Mouse (Mus musculus): ENCODE results near the gene Fbxl8. TPM values are rescaled to one million over a fixed set of nuclear protein-coding genes. Genes with fewer than 3 reads are reported as not detected.
"Not testable (repeated sequence)": the region's sequence is repeated elsewhere in the genome, so short reads cannot be mapped to it uniquely, and the experiment has no call there.

Gene Fbxl8
- 1.3 and 1.6 TPM in 2 replicates for polyA plus RNA-seq (2015; fragmentation: Nextera tagmentation; extraction: Ambion mirVana)

- 1% methylated on average over 54 of the region's 54 CpGs for WGBS
Observed at GRCm38 (mm10) chr8:105264024-105264982, at the start of gene Fbxl8, which contains the start of gene Tradd. TSS of gene Fbxl8 (plus strand) at chr8:105264648. TSS of gene Tradd (minus strand) at chr8:105264609.

DNA sequence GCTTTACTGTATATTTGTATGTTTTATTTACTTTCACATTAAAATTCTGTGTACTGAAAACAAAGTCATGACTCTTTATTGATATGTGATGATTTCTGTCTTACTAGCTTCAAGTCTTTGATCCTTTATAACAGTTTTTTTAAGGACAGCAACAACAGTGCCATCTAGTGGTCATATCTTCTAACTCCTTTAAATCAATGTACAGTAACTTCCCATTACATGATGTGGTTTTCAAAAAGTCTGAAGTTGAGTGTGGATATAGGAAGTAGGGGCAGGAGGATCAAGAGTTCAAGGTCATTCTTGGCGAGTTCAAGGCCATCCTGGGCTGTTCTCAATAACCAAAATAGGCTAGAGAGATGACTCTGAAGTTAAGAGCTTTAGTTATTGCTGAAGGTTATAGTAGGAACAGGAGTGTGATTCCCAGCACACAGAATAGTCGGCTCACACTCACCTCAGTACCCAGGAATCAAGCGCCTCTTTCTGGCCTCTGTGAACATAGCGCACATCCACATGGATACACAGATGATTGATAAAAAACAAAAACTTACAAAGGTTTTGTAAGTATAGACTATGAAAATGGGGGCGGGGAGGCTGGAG, 46.4 kb upstream of the Fbxl8 start:
- no peak overlapping the region for H3K9ac ChIP-seq
- no peak overlapping the region for H3K4me3 ChIP-seq
- 86% methylated on average over 5 of the region's 5 CpGs for WGBS
- no peaks in the 10 kb centered on the region for H3K36me3 ChIP-seq
- no peaks in the 10 kb centered on the region for H3K9me3 ChIP-seq
- no peaks in the 10 kb centered on the region for H3K27me3 ChIP-seq
- no peaks in the 10 kb centered on the region for H3K4me1 ChIP-seq (replicated peaks)
- no peak overlapping the region for H3K27ac ChIP-seq (replicated peaks)
- peak; percentile 68; the same call in 1 of the 2 replicates for ATAC-seq (ENCODE audit: low FRiP score, low read depth)
- no peak overlapping the region for H3K4me2 ChIP-seq

More at GRCm38 (mm10) chr8:105264024-105264982, at the start of gene Fbxl8, which contains the start of gene Tradd:
- H3K4me1 ChIP-seq (replicated peaks), result peaks cover 35% of the 10 kb centered on the region
- no peaks in the 10 kb centered on the region for H3K36me3 ChIP-seq
- H3K27me3 ChIP-seq, result peaks cover 80% of the 10 kb centered on the region
- peak within 1 kb of the TSS; percentile 59 for H3K4me3 ChIP-seq
- no peaks in the 10 kb centered on the region for H3K9me3 ChIP-seq
- H3K9ac ChIP-seq, result peak within 1 kb of the TSS; percentile 55
- H3K27ac ChIP-seq (replicated peaks), result no peak within 1 kb of the TSS
- no peak for ATAC-seq (ENCODE audit: low FRiP score, low read depth)
- H3K4me2 ChIP-seq, result peak within 1 kb of the TSS; percentile 94

DNA sequence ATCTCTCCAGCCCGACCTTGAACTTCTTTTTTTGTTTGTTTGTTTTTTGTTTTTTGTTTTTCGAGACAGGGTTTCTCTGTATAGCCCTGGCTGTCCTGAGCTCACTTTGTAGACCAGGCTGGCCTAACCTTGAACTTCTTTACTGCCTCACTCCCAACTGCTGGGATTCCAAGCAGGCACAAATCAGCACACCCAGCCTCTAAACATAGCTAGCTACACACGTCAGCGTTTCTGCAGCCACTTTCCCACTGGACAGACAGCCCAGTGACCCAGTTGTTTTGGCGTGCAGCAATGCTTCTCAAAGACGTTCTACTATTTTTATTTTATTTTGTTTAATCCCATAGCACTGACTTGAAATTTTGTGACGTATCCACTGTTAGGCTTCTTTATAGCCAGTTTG, 40.6 kb upstream of the Fbxl8 start:
- 82% methylated on average over 7 of the region's 7 CpGs for WGBS
- H3K36me3 ChIP-seq, result no peaks in the 10 kb centered on the region
- H3K4me2 ChIP-seq, result peak overlapping the region; percentile 92; the same call in 1 of the 2 replicates
- H3K27me3 ChIP-seq, result no peaks in the 10 kb centered on the region
- ATAC-seq (ENCODE audit: low FRiP score, low read depth), result no peak
- no peak overlapping the region for H3K4me3 ChIP-seq
- H3K27ac ChIP-seq (replicated peaks), result peak overlapping the region; percentile 86; the same call in 1 of the 2 replicates
- H3K4me1 ChIP-seq (replicated peaks), result peaks cover 24% of the 10 kb centered on the region
- no peaks in the 10 kb centered on the region for H3K9me3 ChIP-seq
- peak overlapping the region; percentile 61; the same call in 1 of the 2 replicates for H3K9ac ChIP-seq

- H3K4me3 ChIP-seq, result peak within 1 kb of the TSS; percentile 91
- WGBS, result 3% methylated on average over 34 of the region's 34 CpGs
- H3K36me3 ChIP-seq, result no peaks in the 10 kb centered on the region
- H3K4me1 ChIP-seq (replicated peaks), result peaks cover 24% of the 10 kb centered on the region
- H3K27ac ChIP-seq (replicated peaks), result peak within 1 kb of the TSS; percentile 86
- H3K9me3 ChIP-seq, result no peaks in the 10 kb centered on the region
- ATAC-seq (ENCODE audit: low FRiP score, low read depth), result peak; percentile 96
- H3K4me2 ChIP-seq, result peak within 1 kb of the TSS; percentile 92
- no peaks in the 10 kb centered on the region for H3K27me3 ChIP-seq
- H3K9ac ChIP-seq, result peak within 1 kb of the TSS; percentile 91
Observed at GRCm38 (mm10) chr8:105224413-105225271, 39.8 kb upstream of the Fbxl8 start, which contains the start of gene D230025D16Rik. TSS of gene D230025D16Rik (plus strand) at chr8:105225145.

DNA sequence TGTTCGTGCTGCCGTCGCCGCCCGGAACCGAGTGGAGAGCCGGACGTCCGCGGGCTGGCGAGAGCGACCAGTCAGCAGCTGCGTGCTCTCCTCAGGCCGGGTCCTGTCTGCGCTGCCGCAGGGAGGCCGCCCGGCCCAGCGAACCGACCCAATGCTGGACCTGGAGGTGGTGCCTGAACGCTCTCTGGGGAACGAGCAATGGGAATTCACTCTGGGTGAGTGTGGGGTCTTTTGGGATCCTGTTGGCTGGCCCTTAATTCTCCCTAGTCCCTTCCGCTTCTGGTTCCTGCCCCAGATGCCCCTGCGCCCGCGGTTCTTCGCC, 39.2 kb upstream of the Fbxl8 start:
- H3K9ac ChIP-seq, result peak overlapping the region; percentile 91
- H3K27me3 ChIP-seq, result no peaks in the 10 kb centered on the region
- WGBS, result 0% methylated on average over 27 of the region's 27 CpGs
- peak overlapping the region; percentile 91 for H3K4me3 ChIP-seq
- peak overlapping the region; percentile 86 for H3K27ac ChIP-seq (replicated peaks)
- peaks cover 24% of the 10 kb centered on the region for H3K4me1 ChIP-seq (replicated peaks)
- H3K4me2 ChIP-seq, result peak overlapping the region; percentile 92
- ATAC-seq (ENCODE audit: low FRiP score, low read depth), result no peak; the same call in 1 of the 2 replicates
- no peaks in the 10 kb centered on the region for H3K36me3 ChIP-seq
- H3K9me3 ChIP-seq, result no peaks in the 10 kb centered on the region

- Histone ChIP-seq H3K4me3 (peak overlapping the region; percentile 91), H3K36me3 (no peaks in the 10 kb centered on the region)
- WGBS, result 43% methylated on average over 6 of the region's 6 CpGs
Observed at GRCm38 (mm10) chr8:105225917-105226316, 38.5 kb upstream of the Fbxl8 start.

GRCm38 (mm10) chr8:105231503-105232320, 32.7 kb upstream of the Fbxl8 start:
- ATAC-seq (ENCODE audit: low FRiP score, low read depth), result no peak
- Histone ChIP-seq H3K9me3 (no peaks in the 10 kb centered on the region), H3K4me2 (no peak overlapping the region), H3K4me1 (replicated peaks) (peaks cover 3% of the 10 kb centered on the region; the same call in 1 of the 2 replicates), H3K36me3 (peaks cover 6% of the 10 kb centered on the region), H3K27ac (replicated peaks) (no peak overlapping the region), H3K9ac (no peak overlapping the region), H3K4me3 (no peak overlapping the region), H3K27me3 (no peaks in the 10 kb centered on the region)
- 89% methylated on average over 12 of the region's 12 CpGs for WGBS

More at GRCm38 (mm10) chr8:105225917-105226316, 38.5 kb upstream of the Fbxl8 start:
- no peak for ATAC-seq (ENCODE audit: low FRiP score, low read depth)
- Histone ChIP-seq H3K9ac (peak overlapping the region; percentile 91), H3K4me2 (peak overlapping the region; percentile 92), H3K4me1 (replicated peaks) (peaks cover 24% of the 10 kb centered on the region), H3K27me3 (no peaks in the 10 kb centered on the region), H3K9me3 (no peaks in the 10 kb centered on the region), H3K27ac (replicated peaks) (no peak overlapping the region)

DNA sequence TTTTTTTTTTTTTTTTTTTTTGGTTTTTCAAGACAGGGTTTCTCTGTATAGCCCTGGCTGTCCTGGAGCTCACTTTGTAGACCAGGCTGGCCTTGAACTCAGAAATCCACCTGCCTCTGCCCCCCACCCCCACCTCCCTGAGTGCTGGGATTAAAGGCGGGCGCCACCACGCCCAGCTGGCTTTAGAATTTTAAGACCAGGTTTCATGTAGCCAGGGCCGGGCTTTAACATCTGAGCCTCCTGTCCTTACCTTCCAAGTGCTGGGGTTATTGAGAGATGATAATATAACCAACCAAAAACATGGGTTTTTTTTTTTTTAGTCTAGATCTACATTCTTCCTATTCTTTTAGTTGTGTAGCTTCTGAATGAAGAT, 32.1 kb upstream of the Fbxl8 start:
- ATAC-seq (ENCODE audit: low FRiP score, low read depth); H3K4me2 ChIP-seq; H3K27me3 ChIP-seq; H3K27ac ChIP-seq (replicated peaks); H3K4me3 ChIP-seq; H3K9ac ChIP-seq; H3K36me3 ChIP-seq; H3K4me1 ChIP-seq (replicated peaks); H3K9me3 ChIP-seq: not testable (repeated sequence)
- WGBS, result 95% methylated on average over 4 of the region's 4 CpGs

GRCm38 (mm10) chr8:105233126-105233935, 31.1 kb upstream of the Fbxl8 start:
- no peaks in the 10 kb centered on the region for H3K27me3 ChIP-seq
- peaks cover 6% of the 10 kb centered on the region for H3K36me3 ChIP-seq
- no peak overlapping the region for H3K4me2 ChIP-seq
- H3K9me3 ChIP-seq, result no peaks in the 10 kb centered on the region
- WGBS, result 79% methylated on average over 1 of the region's 1 CpGs
- no peak overlapping the region for H3K4me3 ChIP-seq
- ATAC-seq (ENCODE audit: low FRiP score, low read depth), result no peak
- no peak overlapping the region for H3K9ac ChIP-seq
- H3K27ac ChIP-seq (replicated peaks), result no peak overlapping the region
- H3K4me1 ChIP-seq (replicated peaks), result no peaks in the 10 kb centered on the region

DNA sequence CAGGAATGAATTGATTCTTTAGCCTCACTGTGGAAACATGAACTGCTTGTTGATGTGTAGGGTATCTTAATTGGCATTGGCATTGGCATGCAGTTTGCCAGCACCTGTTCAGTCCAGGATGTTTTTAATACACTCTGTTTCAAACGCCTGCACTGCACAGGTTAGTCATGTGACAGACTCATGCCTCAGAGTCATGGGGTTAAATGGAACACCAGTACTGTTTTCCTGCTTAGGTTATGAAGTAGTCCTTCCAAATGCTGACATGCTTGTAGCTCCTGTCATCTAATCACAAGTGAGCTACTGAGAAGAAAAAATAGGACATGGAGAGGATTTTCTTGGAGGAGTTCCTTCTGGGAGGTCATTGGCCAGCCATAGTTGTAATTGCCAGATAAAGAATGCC, 29.2 kb upstream of the Fbxl8 start:
- H3K9me3 ChIP-seq, result no peaks in the 10 kb centered on the region
- H3K27me3 ChIP-seq, result no peaks in the 10 kb centered on the region
- no peak overlapping the region for H3K4me2 ChIP-seq
- ATAC-seq (ENCODE audit: low FRiP score, low read depth), result no peak
- no peaks in the 10 kb centered on the region for H3K4me1 ChIP-seq (replicated peaks)
- H3K4me3 ChIP-seq, result no peak overlapping the region
- no peak overlapping the region for H3K27ac ChIP-seq (replicated peaks)
- H3K9ac ChIP-seq, result no peak overlapping the region
- peaks cover 22% of the 10 kb centered on the region for H3K36me3 ChIP-seq
- 93% methylated on average over 1 of the region's 1 CpGs for WGBS

Data from hindbrain, embryonic 15.5 days (tissue).